Mouse (Mus musculus): ENCODE measurements around the gene Cnga1.

Gene Cnga1

GRCm38 (mm10) chr5:72644175-72644574 lies at the start of gene Cnga1:
Gene Cnga1, minus strand, starts transcription at chr5:72644275.
- in situ Hi-C loops (cut with MboI; ENCODE audit: low sequenced_read_pairs), result no loop called here

GRCm38 (mm10) chr5:72690516-72690915 lies 46.4 kb upstream of the Cnga1 start:
- in situ Hi-C loops (cut with MboI; ENCODE audit: low sequenced_read_pairs), result no loop called here

GRCm38 (mm10) chr5:72689556-72689955 lies 45.5 kb upstream of the Cnga1 start:
- in situ Hi-C loops (cut with MboI; ENCODE audit: low sequenced_read_pairs), result no loop called here

GRCm38 (mm10) chr5:72681451-72681850 lies 37.4 kb upstream of the Cnga1 start:
- in situ Hi-C loops (cut with MboI; ENCODE audit: low sequenced_read_pairs), result no loop called here

- in situ Hi-C loops (cut with MboI; ENCODE audit: low sequenced_read_pairs), result no loop called here
Observed at GRCm38 (mm10) chr5:72674994-72675542, 31.0 kb upstream of the Cnga1 start.

- in situ Hi-C loops (cut with MboI; ENCODE audit: low sequenced_read_pairs), result no loop called here
Observed at GRCm38 (mm10) chr5:72671017-72671699, 27.1 kb upstream of the Cnga1 start.

GRCm38 (mm10) chr5:72668351-72668750 lies 24.3 kb upstream of the Cnga1 start:
- in situ Hi-C loops (cut with MboI; ENCODE audit: low sequenced_read_pairs), result no loop called here

- in situ Hi-C loops (cut with MboI; ENCODE audit: low sequenced_read_pairs), result no loop called here
Observed at GRCm38 (mm10) chr5:72666428-72666827, 22.4 kb upstream of the Cnga1 start.

- in situ Hi-C loops (cut with MboI; ENCODE audit: low sequenced_read_pairs), result no loop called here
Observed at GRCm38 (mm10) chr5:72665281-72665680, 21.2 kb upstream of the Cnga1 start.

GRCm38 (mm10) chr5:72664854-72665253 lies 20.8 kb upstream of the Cnga1 start:
- in situ Hi-C loops (cut with MboI; ENCODE audit: low sequenced_read_pairs), result no loop called here

- in situ Hi-C loops (cut with MboI; ENCODE audit: low sequenced_read_pairs), result no loop called here
Observed at GRCm38 (mm10) chr5:72664126-72664525, 20.1 kb upstream of the Cnga1 start.

- in situ Hi-C loops (cut with MboI; ENCODE audit: low sequenced_read_pairs), result no loop called here
Observed at GRCm38 (mm10) chr5:72661051-72661781, 17.1 kb upstream of the Cnga1 start.

GRCm38 (mm10) chr5:72658375-72658774 lies 14.3 kb upstream of the Cnga1 start:
- in situ Hi-C loops (cut with MboI; ENCODE audit: low sequenced_read_pairs), result no loop called here

- in situ Hi-C loops (cut with MboI; ENCODE audit: low sequenced_read_pairs), result no loop called here
Observed at GRCm38 (mm10) chr5:72656270-72656791, 12.3 kb upstream of the Cnga1 start.

GRCm38 (mm10) chr5:72653068-72653674 lies 9.1 kb upstream of the Cnga1 start:
- in situ Hi-C loops (cut with MboI; ENCODE audit: low sequenced_read_pairs), result no loop called here

- in situ Hi-C loops (cut with MboI; ENCODE audit: low sequenced_read_pairs), result no loop called here
Observed at GRCm38 (mm10) chr5:72648987-72649735, 5.1 kb upstream of the Cnga1 start.

- in situ Hi-C loops (cut with MboI; ENCODE audit: low sequenced_read_pairs), result no loop called here
Observed at GRCm38 (mm10) chr5:72647958-72648595, 4.0 kb upstream of the Cnga1 start.

GRCm38 (mm10) chr5:72647418-72647907 lies 3.4 kb upstream of the Cnga1 start, which contains the start of gene Nipal1:
Gene Nipal1, plus strand, starts transcription at chr5:72647795.
- in situ Hi-C loops (cut with MboI; ENCODE audit: low sequenced_read_pairs), result no loop called here

GRCm38 (mm10) chr5:72646996-72647395 lies 2.9 kb upstream of the Cnga1 start:
- in situ Hi-C loops (cut with MboI; ENCODE audit: low sequenced_read_pairs), result no loop called here

GRCm38 (mm10) chr5:72646131-72646530 lies 2.1 kb upstream of the Cnga1 start:
- in situ Hi-C loops (cut with MboI; ENCODE audit: low sequenced_read_pairs), result no loop called here
